Mouse (Mus musculus): Measurements from ENCODE around the gene Gm2007. TPM values are rescaled to one million over a fixed set of nuclear protein-coding genes. Genes with fewer than 3 reads are reported as not detected.
"Not testable (repeated sequence)": the region's sequence is repeated elsewhere in the genome, so short reads cannot be mapped to it uniquely, and the experiment has no call there.

Gm2007 gene
- 0.05 TPM in 1 of 2 replicates, not detected in the other for total RNA-seq (2017)

GRCm38 (mm10) chr2:175741237-175741636, at the start of gene Gm2007:
TSS of gene Gm2007 (plus strand) at chr2:175741537.
- not testable (repeated sequence) for ATAC-seq (replicated peaks; ENCODE audit: low read depth, poor library complexity, severe bottlenecking)

GRCm38 (mm10) chr2:175703546-175703945, 37.8 kb upstream of the Gm2007 start, which contains the start of gene Zfp969:
TSS of gene Zfp969 (minus strand) at chr2:175703646.
- not testable (repeated sequence) for ATAC-seq (replicated peaks; ENCODE audit: low read depth, poor library complexity, severe bottlenecking)

GRCm38 (mm10) chr2:175800993-175801392, 59.7 kb downstream of the Gm2007 start, which contains the start of gene Gm14288:
TSS of gene Gm14288 (minus strand) at chr2:175801093.
- not testable (repeated sequence) for ATAC-seq (replicated peaks; ENCODE audit: low read depth, poor library complexity, severe bottlenecking)

Other genes with a start within 250 kb of the Gm2007 start
- 0.05 TPM in 1 of 2 replicates, not detected in the other for gene Gm11007, start 97.6 kb upstream of the Gm2007 start, total RNA-seq (2017)
- 26.4 TPM in 1 of 2 replicates, not detected in the other for gene Zfp969, start 37.9 kb upstream of the Gm2007 start, total RNA-seq (2017)
- 7.3 and 10.8 TPM in 2 replicates for gene Gm14288, start 59.6 kb downstream of the Gm2007 start, total RNA-seq (2017)
- 5.4 and 9.3 TPM in 2 replicates for gene Gm6710, start 127.7 kb downstream of the Gm2007 start, total RNA-seq (2017)
- gene Zfp966, start 189.6 kb downstream of the Gm2007 start, total RNA-seq (2017): 17.1 and 23.0 TPM in 2 replicates
- gene Gm2026, start 223.8 kb downstream of the Gm2007 start, total RNA-seq (2017): 0.78 and 14.1 TPM in 2 replicates

Data from common myeloid progenitor, adult 5-6 weeks (primary cell).